Mouse (Mus musculus) cerebellum, postnatal 36 days (tissue): ENCODE measurements around the gene Gmeb1.

ENCODE experiments used
- DNase-seq, 2 experiments: peaks; one replicate each; pipeline ENCODE4 v3.0.0; 2021 to 2022; ENCODE audit warnings: mixed read lengths in 2 of 2

Gmeb1 gene

GRCm38 (mm10) chr4:132216602-132217001 lies 44.8 kb downstream of the Gmeb1 start:
- no peak for DNase-seq

DNA sequence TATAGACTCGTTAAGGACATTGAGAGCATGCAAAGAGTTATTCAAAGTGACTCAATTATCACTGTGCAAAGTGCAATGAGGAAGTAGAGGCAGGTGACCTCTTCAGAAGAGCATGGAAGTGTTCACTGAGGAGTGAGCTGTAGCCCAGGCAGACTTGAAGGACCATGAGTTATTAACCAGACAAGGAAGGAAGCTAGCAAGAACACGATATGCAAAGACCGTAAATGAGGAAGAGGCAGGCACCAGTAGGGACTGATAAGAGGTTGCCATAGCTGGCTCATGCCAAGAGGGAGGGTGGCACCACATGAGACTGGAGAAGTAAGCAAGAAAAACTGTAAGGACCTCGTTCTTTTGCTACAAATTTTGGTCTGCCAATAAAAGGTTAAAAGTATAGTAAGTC lies 46.6 kb downstream of the Gmeb1 start:
- DNase-seq, result no peak

- DNase-seq, result peak; percentile 95 to 96
Measured at GRCm38 (mm10) chr4:132211953-132212734, 49.3 kb downstream of the Gmeb1 start, which contains the start of gene Ythdf2. Gene Ythdf2 (minus strand): TSS chr4:132212303.

GRCm38 (mm10) chr4:132211091-132211942 lies 50.1 kb downstream of the Gmeb1 start:
- peak in 1 of 2 experiments; percentile 18 for DNase-seq

DNA sequence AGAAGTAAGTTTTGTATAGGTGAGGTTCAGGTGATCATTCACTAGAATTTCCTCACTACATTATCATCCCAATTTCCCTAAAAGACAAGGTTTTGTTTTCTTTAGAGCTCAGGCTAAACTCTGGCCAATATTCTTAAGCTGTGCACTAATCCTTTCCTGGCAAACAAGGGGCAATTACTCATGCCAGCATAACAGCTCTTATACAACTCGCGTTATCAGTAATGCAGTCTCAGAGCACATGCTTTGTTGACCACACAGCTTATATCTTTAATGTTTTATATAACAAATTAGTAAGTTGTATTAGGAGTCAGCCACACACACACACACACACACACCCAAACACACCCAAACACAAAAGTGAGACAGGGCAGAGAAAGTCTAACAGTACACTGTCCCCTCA lies 51.1 kb downstream of the Gmeb1 start:
- DNase-seq, result no peak

GRCm38 (mm10) chr4:132209299-132209698 lies 52.1 kb downstream of the Gmeb1 start:
- DNase-seq, result no peak

DNA sequence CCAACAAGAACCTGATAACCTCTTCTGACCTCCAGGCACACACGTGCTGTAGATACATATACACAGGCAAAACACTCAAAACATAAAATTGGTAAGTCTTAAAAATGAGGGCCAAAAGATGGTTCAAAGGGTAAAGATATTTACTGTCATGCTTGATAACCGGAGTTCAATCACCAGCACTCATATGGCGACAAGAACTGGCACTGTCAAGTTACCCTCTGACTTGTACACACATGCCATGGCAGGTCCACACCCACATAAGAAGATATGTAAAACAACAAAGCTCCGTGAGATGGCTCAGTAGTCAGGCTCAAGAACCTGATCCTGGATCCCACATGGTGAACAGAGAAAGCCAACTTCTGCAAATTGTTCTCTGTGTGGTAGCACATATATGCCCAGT lies 54.1 kb downstream of the Gmeb1 start:
- DNase-seq, result no peak

GRCm38 (mm10) chr4:132198771-132199170 lies 62.6 kb downstream of the Gmeb1 start:
- DNase-seq, result no peak

DNA sequence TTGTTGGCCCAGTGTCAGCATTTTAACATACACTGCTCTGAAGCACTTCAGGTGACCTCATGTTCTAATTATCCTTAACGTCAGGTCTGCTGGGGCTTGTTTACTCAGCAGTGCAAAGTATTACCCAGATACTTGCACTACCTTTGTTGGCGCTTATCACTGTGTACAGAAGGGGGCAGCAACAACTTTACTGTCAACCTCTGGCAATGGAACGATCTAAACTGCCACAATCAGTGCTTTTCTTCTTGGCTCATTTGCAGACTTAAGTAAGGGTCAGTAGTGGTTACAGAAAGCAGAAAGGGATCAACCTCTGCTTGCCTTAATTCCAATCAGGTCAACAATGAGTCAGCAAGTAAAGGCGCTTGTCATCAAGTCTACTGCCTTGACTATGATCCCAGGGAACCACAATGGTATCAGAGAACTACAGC lies 63.1 kb downstream of the Gmeb1 start:
- no peak for DNase-seq

- DNase-seq, result no peak
Measured at GRCm38 (mm10) chr4:132194975-132195374, 66.4 kb downstream of the Gmeb1 start.

- DNase-seq, result no peak
Measured at GRCm38 (mm10) chr4:132194373-132194772, 67.0 kb downstream of the Gmeb1 start.

- no peak for DNase-seq
Measured at GRCm38 (mm10) chr4:132187826-132188401, 73.5 kb downstream of the Gmeb1 start.

DNA sequence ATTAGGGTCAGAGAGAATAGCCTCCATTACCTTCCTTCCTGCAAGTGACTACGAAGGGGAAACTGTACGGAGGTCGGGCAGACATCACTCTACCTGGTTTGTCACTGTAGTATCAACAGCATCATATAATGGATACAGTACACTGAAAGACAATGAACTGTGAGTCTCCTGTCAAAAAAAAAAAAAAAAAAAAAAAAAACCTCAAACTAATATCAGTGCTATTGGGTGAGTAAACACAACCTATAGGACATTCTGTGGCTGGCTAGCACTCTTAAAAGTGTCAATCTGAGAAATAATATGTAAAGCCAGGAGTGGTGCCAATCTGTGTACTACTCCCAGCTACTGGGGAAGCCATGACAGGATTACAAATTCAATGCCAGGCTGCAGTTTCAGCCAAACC lies 78.2 kb downstream of the Gmeb1 start:
- DNase-seq, result no peak

GRCm38 (mm10) chr4:132181721-132182658 lies 79.4 kb downstream of the Gmeb1 start:
- DNase-seq, result no peak

DNA sequence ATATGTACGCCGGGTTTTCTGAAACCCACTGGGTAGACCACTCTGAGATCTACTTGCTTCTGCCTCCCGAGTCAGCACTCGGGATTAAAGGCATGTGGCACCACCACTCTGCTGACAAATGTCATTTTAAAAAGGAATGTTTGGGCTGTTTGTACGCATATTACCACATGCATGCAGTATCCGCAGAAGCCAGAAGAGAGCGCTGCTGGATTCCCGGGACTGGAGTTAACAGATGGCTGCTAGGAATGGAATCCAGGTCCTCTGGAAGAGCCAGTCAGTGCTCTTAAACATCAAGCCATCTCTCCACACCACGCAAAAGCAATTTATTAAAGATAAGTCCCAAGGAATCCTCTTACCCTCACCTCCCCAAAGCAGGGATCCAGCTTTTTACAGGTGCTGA lies 80.7 kb downstream of the Gmeb1 start:
- DNase-seq, result peak; percentile 47 to 48

- peak; percentile 37 to 77 for DNase-seq
Measured at GRCm38 (mm10) chr4:132178630-132179059, 82.8 kb downstream of the Gmeb1 start.

DNA sequence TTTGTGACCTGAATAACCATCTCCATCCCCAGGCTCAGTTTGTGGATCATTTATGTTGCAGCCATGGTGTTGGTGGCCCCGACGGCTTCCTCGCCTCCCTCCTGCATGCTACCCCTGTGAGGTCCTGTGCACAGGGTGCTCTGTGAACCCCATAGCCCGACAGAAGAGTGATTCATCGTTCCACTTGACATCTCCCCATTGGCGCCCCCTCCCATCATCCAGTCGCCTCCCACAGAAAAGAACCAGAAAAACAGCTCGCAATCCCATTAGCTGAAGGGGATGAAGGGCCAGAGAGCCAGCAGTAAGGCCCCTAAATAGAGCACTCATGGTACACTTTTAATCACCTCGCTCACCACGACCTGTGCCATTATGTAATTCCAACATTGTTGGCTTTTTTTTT lies 84.9 kb downstream of the Gmeb1 start:
- DNase-seq, result no peak
